Mouse (Mus musculus) lung, adult 2 months (tissue): ENCODE measurements around the gene Otud7a. TPM values are rescaled to one million over a fixed set of nuclear protein-coding genes. Genes with fewer than 3 reads are reported as not detected.

Experiments
- DNase-seq: peaks from one replicate; pipeline ENCODE4 v3.0.0; 2022
- H3K4me1 ChIP-seq: fragments of 200-500 bp; 2 replicates; pipeline ENCODE4 v1.6.1; 2011; ENCODE audit warnings: low read length; ENCODE audit not compliant: control insufficient read depth, insufficient read depth
- H3K4me3 ChIP-seq: fragments of 200-500 bp; replicated peaks from 2 replicates; pipeline ENCODE3; 2011; ENCODE audit warnings: low read depth, mild to moderate bottlenecking, control low read depth, low read length; ENCODE audit errors: extremely low read depth
- CTCF ChIP-seq: fragments of 200-500 bp; IDR thresholded peaks from 2 replicates; pipeline ENCODE4 v1.5.1; 2011; ENCODE audit warnings: mild to moderate bottlenecking, low read length, control low read depth; ENCODE audit not compliant: insufficient read depth
- POLR2A ChIP-seq: fragments of 200-500 bp; IDR thresholded peaks from 2 replicates; pipeline ENCODE4 v1.6.1; 2011; ENCODE audit warnings: low read depth, mild to moderate bottlenecking, control low read depth, low read length, borderline replicate concordance; ENCODE audit errors: extremely low read depth
- WGBS: fragments of 180-500 bp; shearing (Covaris S2); methylation state at CpG from one replicate; pipeline ENCODE4 v1.1.7; 2018; 5-methylcytosine and 5-hydroxymethylcytosine counted together
- polyA plus RNA-seq: library from polyadenylated mRNA; depleted of rRNA; stranded (reverse); fragments of >200 nt; gene quantifications from 2 replicates; pipeline ENCODE4 v1.2.3, GENCODE M21; 2012; rRNA removed

The Otud7a gene
- 0.07 and 0.12 TPM in 2 replicates for polyA plus RNA-seq

DNA sequence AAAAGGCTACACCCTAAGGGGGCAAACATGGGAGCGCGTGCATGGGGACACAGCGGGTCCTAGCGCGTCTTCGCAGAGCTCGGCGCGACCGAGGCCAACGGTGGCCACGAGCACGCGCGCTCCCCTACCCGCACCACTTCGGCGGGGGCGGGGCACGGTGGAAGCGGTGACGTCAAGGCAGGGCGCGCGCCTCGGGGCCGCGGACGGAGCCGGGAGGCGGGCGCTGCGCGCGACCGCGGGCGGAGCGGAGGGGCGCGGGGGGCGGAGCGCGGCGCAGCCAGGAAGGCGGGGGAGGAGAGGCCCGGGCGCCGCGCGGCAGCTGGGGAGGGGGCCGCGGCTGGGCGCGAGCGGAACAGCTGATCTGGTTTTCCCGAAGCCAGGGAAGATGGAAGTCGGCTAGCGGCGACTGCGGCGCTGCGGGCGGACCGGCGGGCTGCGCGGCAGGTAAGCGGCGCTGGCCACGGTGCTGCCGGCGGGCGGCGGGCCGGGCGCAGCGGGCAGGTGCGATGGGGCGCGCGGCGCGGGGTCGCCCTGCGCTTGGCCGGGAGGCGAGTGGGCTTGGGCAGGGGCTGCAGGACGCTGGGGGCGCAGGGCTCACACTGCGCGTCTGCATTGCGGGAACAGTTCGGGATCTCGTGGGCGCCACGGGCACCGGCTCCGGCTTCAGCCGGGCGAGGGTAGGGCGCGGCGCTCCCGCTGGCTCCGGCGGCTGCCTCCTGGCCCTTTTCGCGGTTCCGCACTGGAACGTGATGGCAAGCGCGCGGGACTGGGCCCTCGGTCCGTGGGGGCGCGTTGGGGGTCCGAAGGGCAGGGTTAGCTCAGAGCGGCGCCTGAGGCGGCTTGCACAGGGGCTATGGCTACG, at the start of gene Otud7a:
Otud7a (plus strand) TSS at position 268 of the 862 bp plus-strand sequence.
- no peak for TF ChIP-seq CTCF
- no peak for TF ChIP-seq POLR2A
- 1% methylated on average over 122 of the region's 123 CpGs for WGBS
- H3K4me1 ChIP-seq, result no peaks in the 10 kb centered on the region
- no peak within 1 kb of the TSS for H3K4me3 ChIP-seq
- no peak for DNase-seq

DNA sequence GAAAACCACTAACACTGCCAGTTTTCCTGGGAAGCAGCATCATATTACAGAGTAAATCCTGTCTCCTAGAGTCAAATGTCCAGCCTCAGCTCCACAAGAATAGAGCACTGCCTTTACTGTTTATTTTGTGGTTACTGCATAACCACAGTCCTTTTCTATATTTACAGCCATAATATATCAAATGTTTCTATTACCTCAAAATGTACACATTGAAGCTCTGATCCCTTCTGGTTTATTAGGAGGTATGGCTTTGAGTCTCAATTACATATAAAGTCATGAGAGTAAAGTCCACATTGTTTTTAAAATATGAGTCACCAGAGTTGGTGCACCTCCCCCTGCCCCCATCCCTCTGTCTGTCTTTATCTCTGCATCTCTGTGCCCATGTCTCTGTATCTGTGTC, 38.6 kb upstream of the Otud7a start:
- DNase-seq, result no peak
- no peak for TF ChIP-seq CTCF
- no peak for TF ChIP-seq POLR2A
- no peak overlapping the region for H3K4me3 ChIP-seq
- no peaks in the 10 kb centered on the region for H3K4me1 ChIP-seq

DNA sequence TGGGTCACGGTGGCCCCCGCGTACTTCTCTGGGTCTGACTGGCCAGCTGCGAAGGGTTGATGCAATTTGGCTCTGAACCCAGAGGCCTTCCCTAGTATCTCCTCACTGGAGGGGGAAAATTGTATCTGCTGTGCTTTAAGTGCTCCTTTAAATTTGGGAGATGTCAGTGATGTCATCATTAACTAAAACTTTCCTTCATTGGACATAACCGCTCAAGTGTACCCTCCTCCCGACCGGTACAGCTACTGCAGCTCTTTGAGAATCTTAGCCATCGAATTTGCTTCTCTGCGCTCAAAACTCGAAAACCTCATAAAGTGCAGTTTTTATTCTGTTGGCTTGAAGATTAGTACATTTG, 772 bp downstream of the Otud7a start:
- TF ChIP-seq CTCF (no peak), POLR2A (no peak)
- H3K4me1 ChIP-seq, result no peaks in the 10 kb centered on the region
- H3K4me3 ChIP-seq, result no peak overlapping the region
- 25% methylated on average over 10 of the region's 10 CpGs for WGBS
- DNase-seq, result no peak

DNA sequence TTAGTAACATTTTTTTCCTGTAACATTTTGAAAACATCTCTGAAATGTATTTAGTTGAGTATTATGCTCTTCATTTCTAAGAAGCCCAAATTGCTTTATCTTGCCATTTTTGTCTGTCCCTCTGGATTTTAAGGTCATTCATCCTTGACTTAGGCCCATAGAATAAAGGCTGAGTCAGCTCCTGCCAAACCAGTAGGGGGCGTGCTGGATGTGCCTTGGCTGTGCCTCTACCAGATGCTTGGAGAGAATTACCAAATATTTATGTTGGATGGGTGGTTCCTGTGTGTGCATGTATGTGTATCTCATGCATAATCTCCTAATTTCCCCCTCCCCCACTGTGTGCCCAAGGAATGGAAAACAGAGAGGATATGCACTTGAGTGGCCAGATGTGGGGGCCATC, 2.4 kb downstream of the Otud7a start:
- 34% methylated on average over 1 of the region's 1 CpGs for WGBS
- Histone ChIP-seq H3K4me1 (no peaks in the 10 kb centered on the region), H3K4me3 (no peak overlapping the region)
- TF ChIP-seq POLR2A (no peak), CTCF (no peak)
- DNase-seq, result no peak

DNA sequence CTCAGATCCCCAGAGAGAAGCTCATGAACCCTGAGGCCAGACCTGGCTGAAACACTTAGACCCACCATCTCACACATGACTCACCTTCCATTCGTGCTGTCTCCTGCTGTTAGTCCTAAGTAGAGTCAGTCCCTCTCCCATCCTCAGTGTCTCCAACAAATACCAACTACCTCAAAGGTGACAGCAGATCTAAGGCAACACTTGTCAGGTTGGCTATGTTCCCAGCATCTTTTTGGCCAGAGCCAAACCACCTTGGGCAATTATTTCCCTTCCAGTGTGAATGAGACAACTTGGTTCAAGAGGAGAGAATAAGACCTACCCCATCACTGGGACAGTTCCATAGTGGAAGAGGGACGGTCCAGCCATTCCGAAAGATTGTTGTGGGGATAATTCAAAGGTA, 10.7 kb downstream of the Otud7a start:
- no peak overlapping the region for H3K4me3 ChIP-seq
- H3K4me1 ChIP-seq, result no peaks in the 10 kb centered on the region
- WGBS, result 74% methylated on average over 3 of the region's 3 CpGs
- no peak for TF ChIP-seq POLR2A
- no peak for TF ChIP-seq CTCF
- DNase-seq, result no peak

DNA sequence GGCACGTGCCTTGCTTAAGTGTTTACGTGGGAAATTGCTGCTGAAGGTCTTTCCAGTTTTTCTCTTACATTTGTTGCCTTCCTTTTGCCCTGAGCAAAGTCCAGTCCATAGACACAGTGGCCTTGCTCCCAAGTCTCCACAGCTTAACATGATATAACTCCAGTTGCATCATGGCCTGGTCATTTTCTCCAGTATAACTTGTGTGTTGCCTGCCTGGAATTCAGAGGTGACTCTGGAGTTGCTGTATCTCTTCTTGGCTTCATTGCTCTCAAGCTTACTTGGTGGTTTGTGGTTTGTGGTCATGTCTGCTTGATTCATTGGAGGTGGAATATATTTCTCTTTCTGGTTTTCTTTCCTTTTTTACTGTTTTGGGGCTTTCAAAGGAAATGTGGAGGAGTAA, 17.7 kb downstream of the Otud7a start:
- TF ChIP-seq POLR2A (no peak), CTCF (no peak)
- no peak for DNase-seq
- no peaks in the 10 kb centered on the region for H3K4me1 ChIP-seq
- H3K4me3 ChIP-seq, result no peak overlapping the region
- WGBS, result 55% methylated on average over 2 of the region's 2 CpGs

DNA sequence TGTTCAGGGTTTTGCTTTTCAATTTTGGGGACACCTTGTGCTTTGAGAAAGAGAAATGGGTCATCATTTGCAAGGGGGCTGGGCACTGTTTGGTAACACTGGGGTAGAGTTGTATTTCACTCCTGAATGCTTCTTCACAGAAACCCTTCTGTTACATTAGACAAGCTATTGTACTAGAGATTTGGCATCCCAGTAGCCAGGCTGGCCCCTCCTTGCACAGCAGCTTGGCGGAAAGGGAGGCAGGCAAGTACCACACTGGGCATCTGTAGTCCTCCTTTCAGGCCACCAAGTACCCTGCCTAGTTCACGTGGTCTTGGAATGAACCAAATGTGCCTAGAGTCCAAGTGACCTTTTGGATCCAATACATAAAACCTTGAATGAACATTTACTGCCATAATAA, 18.1 kb downstream of the Otud7a start:
- WGBS, result 70% methylated on average over 2 of the region's 2 CpGs
- no peaks in the 10 kb centered on the region for H3K4me1 ChIP-seq
- TF ChIP-seq POLR2A (no peak), CTCF (no peak)
- H3K4me3 ChIP-seq, result no peak overlapping the region
- no peak for DNase-seq

DNA sequence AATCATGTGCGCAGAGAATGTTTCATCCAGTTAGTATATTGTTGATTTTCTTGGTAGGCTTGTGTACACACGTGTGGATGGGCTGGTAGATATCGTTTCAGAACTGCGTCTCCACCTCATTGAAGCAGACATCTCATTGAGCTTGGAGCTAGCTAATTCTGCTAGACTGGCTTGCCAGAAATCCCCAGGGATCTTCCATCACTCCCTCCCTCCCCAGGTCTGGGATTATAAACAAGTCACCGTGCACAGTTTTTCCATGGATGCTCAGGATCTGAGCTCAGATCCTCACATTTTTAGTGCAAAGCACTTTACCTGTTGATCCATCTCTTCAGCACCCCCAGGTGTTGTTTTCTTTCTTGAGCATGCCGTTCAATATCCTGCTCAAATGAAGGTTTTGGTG, 22.2 kb downstream of the Otud7a start:
- H3K4me1 ChIP-seq, result no peaks in the 10 kb centered on the region
- no peak for DNase-seq
- TF ChIP-seq POLR2A, result no peak
- no peak overlapping the region for H3K4me3 ChIP-seq
- 87% methylated on average over 6 of the region's 6 CpGs for WGBS

DNA sequence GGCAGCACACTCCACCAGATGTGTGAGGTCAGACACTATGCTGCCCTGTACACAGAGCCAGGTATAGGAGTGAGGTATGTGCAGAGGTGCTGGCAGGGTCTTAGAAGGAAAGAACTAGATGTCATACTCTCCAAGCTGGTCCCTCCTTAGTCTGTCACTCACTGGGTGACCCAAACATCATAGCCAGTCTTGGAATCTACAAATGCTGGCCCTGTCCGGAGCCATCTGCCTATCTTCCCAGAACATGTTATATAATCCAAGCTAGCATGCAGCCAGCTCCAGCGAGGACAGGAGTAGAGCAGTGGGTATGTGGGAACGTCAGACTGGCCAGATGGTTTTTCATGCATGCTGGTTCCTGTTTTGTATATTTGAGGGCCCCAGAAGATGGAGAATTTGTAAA, 23.7 kb downstream of the Otud7a start:
- TF ChIP-seq POLR2A, result no peak
- TF ChIP-seq CTCF, result no peak
- WGBS, result 59% methylated on average over 3 of the region's 3 CpGs

DNA sequence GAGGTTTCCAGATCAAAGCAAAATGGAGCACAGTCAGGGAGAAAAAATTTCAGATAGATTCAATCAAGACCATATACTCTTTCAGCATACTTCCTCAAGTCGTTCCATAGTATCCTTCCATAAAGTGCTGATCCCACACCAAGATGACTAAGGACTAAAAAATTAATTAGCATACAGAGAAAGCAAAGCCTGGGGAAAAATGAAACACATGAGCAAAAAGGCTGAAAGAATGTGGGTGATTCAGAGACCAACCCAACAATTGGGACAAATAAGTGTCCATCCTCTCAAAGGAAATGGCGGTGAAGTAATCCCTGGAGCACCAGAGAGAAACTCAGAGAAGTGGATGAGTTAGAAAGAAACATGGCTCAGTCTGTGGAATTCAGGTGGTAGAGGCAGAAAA, 38.5 kb downstream of the Otud7a start:
- 83% methylated on average over 2 of the region's 2 CpGs for WGBS
- no peak for TF ChIP-seq CTCF
- TF ChIP-seq POLR2A, result no peak
- no peaks in the 10 kb centered on the region for H3K4me1 ChIP-seq
- H3K4me3 ChIP-seq, result no peak overlapping the region
- no peak for DNase-seq

More for the DNA sequence above, 23.7 kb downstream of the Otud7a start:
- H3K4me1 ChIP-seq, result no peaks in the 10 kb centered on the region
- no peak overlapping the region for H3K4me3 ChIP-seq
- DNase-seq, result no peak
